Mouse (Mus musculus) CD4-positive, CD25-positive, alpha-beta regulatory T cell, adult 4 months (primary cell): ENCODE measurements around the gene Gngt2. TPM values are rescaled to one million over a fixed set of nuclear protein-coding genes. Genes with fewer than 3 reads are reported as not detected.
A peak's percentile ranks its signal among the peaks of the same experiment; 100 is the strongest.

ENCODE experiments used
- ATAC-seq: one replicate; pipeline ENCODE4 v1.8.0; 2017
- polyA plus RNA-seq, 2 experiments: library from polyadenylated mRNA; unstranded; fragments of 100-300 nt; shearing (Covaris generic); gene quantifications; one replicate each; pipeline ENCODE4 v1.2.1; 2017

Gngt2 gene
- 10 to 100 TPM; 56.7 to 64.5 TPM for polyA plus RNA-seq

GRCm38 (mm10) chr11:95837059-95837458, at the start of gene Gngt2:
Gngt2 (plus strand) TSS chr11:95837216.
- no peak for ATAC-seq

DNA sequence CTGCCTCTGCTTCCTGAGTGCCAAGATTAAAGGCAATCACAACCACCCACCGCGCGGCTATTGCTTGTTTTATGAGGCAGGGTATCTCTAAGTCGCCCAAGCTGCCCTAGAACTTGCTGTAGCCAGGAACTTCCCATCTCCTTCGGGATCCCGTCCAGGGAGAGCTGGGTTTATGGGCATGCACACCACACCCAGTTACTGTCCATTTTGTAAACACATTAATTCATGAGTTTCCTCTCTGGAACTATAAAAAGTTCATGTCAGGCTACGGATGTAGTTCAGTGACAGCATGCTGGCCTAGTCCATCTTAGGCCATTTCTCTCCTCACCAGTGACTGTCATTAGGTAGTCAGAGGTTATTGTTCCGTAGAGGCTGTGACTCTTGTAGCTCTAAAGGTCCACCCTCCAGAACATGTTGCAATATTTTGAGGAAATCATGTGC, 47.5 kb upstream of the Gngt2 start:
- ATAC-seq: no peak

- no peak for ATAC-seq
Measured at GRCm38 (mm10) chr11:95791787-95792186, 45.2 kb upstream of the Gngt2 start.

DNA sequence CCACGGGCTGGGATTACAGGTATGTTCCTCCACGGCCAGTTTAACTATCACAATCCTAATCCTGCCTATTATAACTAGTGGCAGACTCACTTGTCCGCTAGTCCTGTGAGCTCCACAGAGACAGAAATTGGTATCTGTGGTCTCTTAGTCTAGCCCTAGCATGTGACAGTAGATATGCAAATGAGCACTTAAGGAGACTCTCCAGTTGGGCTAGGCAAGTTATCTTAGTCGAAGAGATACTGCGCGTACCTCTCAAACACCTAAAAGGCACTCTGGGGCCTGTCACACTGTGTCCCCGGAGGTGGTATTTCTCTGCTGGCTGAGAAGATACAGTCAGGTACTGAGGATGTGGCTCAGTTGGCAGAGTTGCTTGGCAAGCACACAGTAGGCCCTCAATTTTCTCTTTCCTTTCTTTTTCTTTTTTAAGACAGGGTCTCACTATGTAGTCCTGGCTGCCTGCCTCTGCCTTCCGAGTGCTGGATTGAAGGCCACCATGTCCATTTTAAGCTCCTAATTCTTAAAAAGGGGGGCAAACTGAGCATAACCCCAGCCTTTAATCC, 44.0 kb upstream of the Gngt2 start:
- no peak for ATAC-seq

DNA sequence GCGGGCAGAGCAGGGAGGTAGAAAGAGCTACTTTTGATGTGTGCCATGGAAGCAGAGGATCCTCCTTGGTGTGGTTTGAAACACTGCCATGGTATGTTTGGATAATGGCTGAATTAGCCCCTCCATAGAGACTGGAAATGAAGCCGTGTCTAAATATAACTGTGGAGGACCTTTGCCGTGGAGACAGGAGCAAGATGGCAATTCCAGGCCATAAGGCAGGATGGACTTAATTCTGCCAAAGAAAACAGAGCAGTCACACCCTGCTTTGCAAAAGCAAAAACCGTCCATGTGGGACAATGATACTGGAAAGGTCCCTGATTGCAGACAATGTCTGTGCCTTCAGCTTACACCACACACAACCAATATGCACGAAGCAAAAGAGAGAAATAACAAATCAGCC, 42.8 kb upstream of the Gngt2 start:
- ATAC-seq: no peak

DNA sequence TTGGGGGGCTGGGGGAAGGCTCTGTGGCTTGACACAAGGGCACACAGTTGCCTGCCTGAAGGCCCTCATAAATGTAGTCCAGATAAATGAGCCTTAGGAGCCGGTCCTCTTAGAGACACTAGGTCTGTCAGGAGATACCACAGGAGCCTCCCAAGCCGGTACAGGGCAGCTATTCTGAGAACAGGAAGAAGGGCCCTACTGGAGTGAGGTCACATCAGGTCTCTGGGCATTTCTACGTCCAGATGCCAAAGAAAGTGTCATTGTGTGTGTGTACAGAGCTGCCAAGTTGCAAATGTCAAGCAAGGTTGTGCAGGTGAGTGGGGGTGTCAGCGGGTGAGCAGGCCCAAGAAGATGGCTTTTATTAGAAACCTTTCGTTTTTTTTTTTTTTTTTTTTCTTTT, 41.4 kb upstream of the Gngt2 start:
- ATAC-seq: no peak

DNA sequence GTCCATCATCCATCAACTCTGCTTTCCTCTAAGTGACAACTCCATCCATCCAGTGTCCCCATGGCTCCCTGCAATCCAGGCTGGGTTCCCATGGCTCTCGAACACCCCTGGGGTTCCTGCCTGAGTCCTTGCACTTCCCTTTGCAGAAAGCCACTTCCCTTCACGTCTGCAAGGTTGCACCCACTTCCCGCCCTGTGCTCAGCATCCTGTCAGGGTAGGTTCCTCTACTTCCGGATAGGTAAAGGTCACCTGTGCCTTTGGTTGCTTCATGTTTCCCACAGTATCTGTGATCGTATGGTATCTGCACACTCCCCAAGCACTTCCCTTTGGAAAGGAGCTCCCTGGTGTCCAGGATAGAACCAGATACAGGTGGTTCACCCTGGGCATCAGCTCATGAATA, 32.0 kb upstream of the Gngt2 start:
- ATAC-seq: peak; percentile 99

- ATAC-seq: no peak
Measured at GRCm38 (mm10) chr11:95805527-95805926, 31.5 kb upstream of the Gngt2 start.

- no peak for ATAC-seq
Measured at GRCm38 (mm10) chr11:95807884-95808283, 29.1 kb upstream of the Gngt2 start.

- ATAC-seq: no peak
Measured at GRCm38 (mm10) chr11:95808448-95809011, 28.5 kb upstream of the Gngt2 start.

DNA sequence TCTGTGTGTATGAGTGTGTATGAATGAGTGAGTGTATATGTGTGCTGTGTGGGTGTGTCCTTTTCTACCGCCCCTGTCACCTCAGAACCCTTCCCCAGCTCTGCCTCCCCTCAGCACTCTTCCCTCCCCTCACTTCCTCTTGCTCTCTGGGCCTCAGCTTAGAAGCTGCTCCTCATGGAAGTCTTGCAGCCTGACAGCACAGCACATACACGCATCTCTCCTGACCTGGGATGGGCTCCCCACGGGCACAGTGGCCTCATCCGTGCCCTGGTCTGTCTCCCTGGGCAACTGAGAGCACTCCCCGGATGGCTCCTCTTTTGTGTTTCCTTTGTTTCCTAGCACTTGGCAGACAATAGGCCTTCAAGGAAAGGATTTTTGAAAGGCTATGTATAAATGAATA, 27.4 kb upstream of the Gngt2 start:
- no peak for ATAC-seq

DNA sequence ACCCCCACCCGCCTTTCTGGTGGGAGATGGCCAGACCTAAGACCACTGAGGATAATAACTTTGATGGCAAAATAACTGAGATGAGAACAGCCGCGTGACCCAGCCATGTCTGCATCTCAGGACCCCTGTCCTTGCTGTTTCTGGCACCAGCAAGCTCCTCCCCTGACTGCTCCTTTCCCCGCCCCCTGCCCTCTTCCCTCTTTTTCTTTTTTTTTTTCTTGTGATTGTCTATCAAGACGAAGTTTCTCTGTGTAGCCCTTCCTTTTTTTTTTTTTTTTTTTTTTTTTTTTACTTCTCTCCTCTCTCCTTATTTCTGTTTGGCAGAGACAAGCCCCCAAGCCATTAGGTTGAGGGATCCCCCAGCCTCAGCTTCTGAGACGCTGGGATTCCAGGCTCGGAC, 26.2 kb upstream of the Gngt2 start:
- no peak for ATAC-seq

- no peak for ATAC-seq
Measured at GRCm38 (mm10) chr11:95811741-95812140, 25.3 kb upstream of the Gngt2 start.

- ATAC-seq: no peak
Measured at GRCm38 (mm10) chr11:95812224-95812623, 24.8 kb upstream of the Gngt2 start.

- ATAC-seq: no peak
Measured at GRCm38 (mm10) chr11:95814101-95814500, 22.9 kb upstream of the Gngt2 start.

GRCm38 (mm10) chr11:95814857-95815256, 22.2 kb upstream of the Gngt2 start:
- no peak for ATAC-seq

DNA sequence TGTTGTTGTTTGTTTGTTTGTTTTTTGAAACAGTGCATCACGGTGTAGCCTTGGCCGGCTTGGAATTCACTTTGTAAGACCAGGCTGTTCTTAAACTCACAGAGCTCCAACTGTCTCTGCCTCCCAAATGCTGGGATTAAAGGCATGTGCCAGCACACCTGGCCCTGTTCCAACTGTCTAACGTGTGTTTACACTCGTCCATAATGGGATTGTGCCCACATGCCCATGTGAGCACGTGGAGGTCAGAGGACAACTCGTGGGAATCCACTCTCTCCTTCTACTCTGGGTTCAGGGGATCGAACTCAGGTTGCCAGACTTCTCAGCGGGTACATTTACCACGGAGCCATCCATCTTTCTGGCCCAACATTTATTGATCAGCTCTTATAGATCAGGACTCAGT, 21.6 kb upstream of the Gngt2 start:
- ATAC-seq: no peak

- no peak for ATAC-seq
Measured at GRCm38 (mm10) chr11:95819138-95819537, 17.9 kb upstream of the Gngt2 start.

DNA sequence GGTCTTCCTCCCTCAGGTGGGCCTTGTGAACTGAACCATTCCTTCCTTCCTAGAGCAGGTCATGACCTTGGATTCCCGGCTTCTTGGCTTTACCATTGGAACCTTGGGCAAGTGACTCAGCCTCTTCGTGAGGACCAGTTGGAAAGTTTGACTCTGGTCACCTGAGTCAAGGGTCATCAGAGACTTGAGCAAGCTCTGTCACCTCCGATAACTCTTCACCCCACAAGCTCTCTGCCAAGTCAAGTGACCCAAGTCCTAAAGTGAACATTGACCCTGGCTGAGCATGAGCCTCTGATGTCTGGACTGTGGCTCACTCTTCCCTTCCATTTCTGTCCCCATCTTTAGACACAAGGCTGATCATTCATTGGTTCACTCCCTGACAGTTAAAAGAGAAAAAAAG, 15.5 kb upstream of the Gngt2 start:
- no peak for ATAC-seq

- ATAC-seq: no peak
Measured at GRCm38 (mm10) chr11:95822437-95822836, 14.6 kb upstream of the Gngt2 start.

DNA sequence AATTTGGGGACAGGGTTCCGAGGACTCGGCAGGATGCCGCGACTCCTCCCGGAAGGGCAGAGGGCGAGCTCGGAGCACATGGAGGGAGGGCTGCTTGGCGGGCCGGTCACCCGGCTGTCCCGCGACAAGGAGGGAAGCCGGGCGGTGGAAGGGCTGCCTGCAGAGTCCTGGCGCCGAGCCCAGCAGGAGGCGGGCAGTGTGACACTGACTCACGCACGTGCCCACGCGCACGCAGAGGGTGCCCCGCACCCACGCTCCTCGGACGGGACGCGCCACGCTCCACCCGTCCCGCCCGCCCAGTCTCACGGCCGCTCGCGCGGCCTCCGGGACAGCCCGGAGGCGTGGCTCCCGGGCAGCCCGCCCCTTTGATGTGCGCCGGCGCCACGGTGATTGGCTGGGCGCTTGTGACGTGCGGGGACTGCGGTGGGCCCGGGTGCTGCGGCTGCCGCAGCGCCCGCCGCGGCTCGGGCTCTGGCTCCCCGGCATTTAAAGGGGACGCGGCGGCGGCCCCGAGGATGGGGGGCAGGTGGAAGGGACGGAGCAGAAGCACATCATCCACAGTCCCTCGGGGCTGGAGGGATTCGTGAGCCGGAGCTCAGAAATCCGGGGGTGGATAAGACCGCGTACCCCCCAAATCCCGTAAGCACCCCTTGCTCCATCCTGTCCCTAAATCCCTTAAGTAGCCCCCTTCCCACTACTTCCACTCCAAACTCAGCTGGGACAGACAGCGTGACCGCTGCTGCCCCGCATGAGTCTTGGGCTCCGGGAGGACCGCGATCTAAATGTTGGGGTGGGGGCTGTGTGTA, 12.7 kb upstream of the Gngt2 start, which contains the start of gene Phospho1:
TSS of gene Phospho1 (plus strand) at position 429 of the 806 bp plus-strand sequence.
- peak; percentile 88 for ATAC-seq

- ATAC-seq: no peak
Measured at GRCm38 (mm10) chr11:95824877-95825243, 12.2 kb upstream of the Gngt2 start.

- ATAC-seq: no peak
Measured at GRCm38 (mm10) chr11:95825625-95826024, 11.4 kb upstream of the Gngt2 start.
